Mouse (Mus musculus): ENCODE measurements around the gene Heatr5a. TPM values are rescaled to one million over a fixed set of nuclear protein-coding genes. Genes with fewer than 3 reads are reported as not detected.

Heatr5a gene
- 22.3 TPM for polyA plus RNA-seq (2014; fragmentation: Illumina TruSeq; extraction: RNeasy Lipid Tissue Mini Kit (QIAGEN cat#74804))

GRCm38 (mm10) chr12:51971070-51971664 is at the start of gene Heatr5a:
TSS of gene Heatr5a (minus strand) at chr12:51971321.

GRCm38 (mm10) chr12:52005877-52006632 is 34.9 kb upstream of the Heatr5a start, which contains the start of gene Dtd2:
TSS of gene Dtd2 (minus strand) at chr12:52006501.

DNA sequence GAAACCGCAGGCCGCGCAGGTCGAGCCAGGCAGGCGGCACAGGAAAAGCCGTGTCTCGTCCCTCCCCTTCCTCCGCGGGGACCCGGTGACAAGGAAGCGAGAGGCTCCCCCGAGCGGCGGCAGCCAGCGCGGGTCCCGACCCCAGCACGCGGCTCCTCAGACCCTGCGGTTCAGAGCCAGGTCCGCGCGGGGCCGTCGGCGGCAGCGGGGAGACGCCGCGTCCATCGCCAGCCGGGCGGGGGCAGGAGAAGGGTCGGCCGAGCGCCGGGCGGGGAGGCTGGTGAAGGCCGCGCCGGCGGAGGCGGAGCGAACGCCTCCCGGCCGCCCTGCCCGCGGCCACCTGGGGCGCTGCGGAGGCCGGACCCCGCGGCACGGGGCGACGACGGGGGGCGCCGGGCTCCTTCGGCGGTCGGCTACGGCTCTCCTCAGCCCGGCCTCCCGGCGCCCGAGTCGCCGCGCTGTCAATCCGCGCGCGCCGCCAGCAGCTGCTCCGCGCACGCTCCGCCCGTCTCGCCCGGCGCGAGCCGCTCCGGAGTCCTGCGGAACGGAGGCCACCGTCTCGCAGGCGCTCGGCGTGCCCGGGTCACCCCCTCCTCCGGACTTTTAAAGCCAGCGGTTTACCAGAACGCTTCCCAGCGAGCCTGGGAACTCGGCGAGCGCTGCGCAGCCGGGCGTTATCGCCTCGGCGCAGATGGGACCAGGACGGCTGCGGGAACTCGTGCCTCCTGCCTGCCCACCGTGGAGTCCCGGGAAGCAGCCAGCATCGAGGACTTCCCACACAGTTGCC is 141.6 kb downstream of the Heatr5a start, which contains the start of gene Hectd1:
TSS of gene Hectd1 (minus strand) at position 247 of the 787 bp plus-strand sequence.

Other genes starting within 250 kb of the Heatr5a start
- 138 TPM for gene Hectd1, start 141.8 kb downstream of the Heatr5a start, polyA plus RNA-seq (2014; fragmentation: Illumina TruSeq; extraction: RNeasy Lipid Tissue Mini Kit (QIAGEN cat#74804))
- 9.9 TPM for gene Dtd2, start 35.2 kb upstream of the Heatr5a start, polyA plus RNA-seq (2014; fragmentation: Illumina TruSeq; extraction: RNeasy Lipid Tissue Mini Kit (QIAGEN cat#74804))
- not detected for gene Gpr33, start 56.7 kb upstream of the Heatr5a start, polyA plus RNA-seq (2014; fragmentation: Illumina TruSeq; extraction: RNeasy Lipid Tissue Mini Kit (QIAGEN cat#74804))
- 14.9 TPM for gene Nubpl, start 126.4 kb upstream of the Heatr5a start, polyA plus RNA-seq (2014; fragmentation: Illumina TruSeq; extraction: RNeasy Lipid Tissue Mini Kit (QIAGEN cat#74804))